Mouse (Mus musculus): ENCODE data around the gene Il2rb.

The Il2rb gene

GRCm38 (mm10) chr15:78447121-78447520, 48.0 kb downstream of the Il2rb start:
- POLR2A ChIA-PET, result interaction anchor here in 2 of 4 experiments (0.6 to 1.7 kb wide), 5 partner anchors 14 to 571 kb away, joined by 3 to 8 read pairs (median 6); partner anchors contain the start of genes Kctd17 (in 1 of the 2), Mpst (in 1 of the 2) and Tst (in 1 of the 2)
- CTCF ChIA-PET, result interaction anchor here (0.6 to 3.2 kb wide), 62 partner anchors 8 to 417 kb away, joined by 3 to 38 read pairs (median 5); partner anchors contain the start of genes Kctd17 (in 3 of the 4), Mpst (in 2 of the 4), Tst (in 2 of the 4) and C1qtnf6 (in 1 of the 4)

GRCm38 (mm10) chr15:78443857-78444256, 51.2 kb downstream of the Il2rb start:
- CTCF ChIA-PET, result interaction anchor here in 2 of 4 experiments (0.6 to 1.3 kb wide), 3 partner anchors 9 to 827 kb away, joined by 3 to 4 read pairs (median 3); no protein-coding TSS in a partner anchor
- POLR2A ChIA-PET, result interaction anchor here in 1 of 4 experiments (1.4 kb wide), 1 partner anchor 15 kb away, joined by 3 read pairs; the partner anchor contains the start of gene Kctd17

GRCm38 (mm10) chr15:78442231-78442630, 52.8 kb downstream of the Il2rb start:
- CTCF ChIA-PET, result interaction anchor here in 3 of 4 experiments (0.6 to 1.4 kb wide), 8 partner anchors 14 to 1697 kb away, joined by 3 to 5 read pairs (median 3); partner anchors contain the start of gene Kctd17 (in 1 of the 3)
- POLR2A ChIA-PET, result interaction anchor here in 2 of 4 experiments (0.5 to 1.7 kb wide), 6 partner anchors 13 to 525 kb away, joined by 3 to 4 read pairs (median 3); partner anchors contain the start of gene Kctd17 (in 2 of the 2)

DNA sequence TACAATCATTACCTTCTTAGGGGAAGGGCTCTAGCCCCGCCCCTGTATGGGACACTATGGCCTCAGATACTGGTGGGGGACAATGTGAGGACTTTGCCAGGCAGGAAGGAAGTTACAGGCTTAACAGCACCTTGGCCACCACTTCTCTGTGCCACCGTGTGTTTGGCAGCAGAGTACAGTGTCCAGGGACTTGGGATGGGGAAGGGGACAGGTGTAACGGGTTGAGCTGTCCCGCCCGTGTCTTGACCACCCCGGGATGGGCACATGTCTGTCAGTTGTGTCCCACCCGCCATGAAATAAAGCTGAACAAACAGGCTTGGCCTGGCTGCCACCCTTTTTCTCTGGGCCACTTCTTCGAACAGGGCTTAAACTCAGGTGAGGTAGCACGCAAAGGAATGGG, 56.1 kb downstream of the Il2rb start:
- CTCF ChIA-PET, result interaction anchor here in 3 of 4 experiments (1.0 to 2.6 kb wide), 5 partner anchors 8 to 140 kb away, joined by 3 to 18 read pairs (median 5); no protein-coding TSS in a partner anchor

DNA sequence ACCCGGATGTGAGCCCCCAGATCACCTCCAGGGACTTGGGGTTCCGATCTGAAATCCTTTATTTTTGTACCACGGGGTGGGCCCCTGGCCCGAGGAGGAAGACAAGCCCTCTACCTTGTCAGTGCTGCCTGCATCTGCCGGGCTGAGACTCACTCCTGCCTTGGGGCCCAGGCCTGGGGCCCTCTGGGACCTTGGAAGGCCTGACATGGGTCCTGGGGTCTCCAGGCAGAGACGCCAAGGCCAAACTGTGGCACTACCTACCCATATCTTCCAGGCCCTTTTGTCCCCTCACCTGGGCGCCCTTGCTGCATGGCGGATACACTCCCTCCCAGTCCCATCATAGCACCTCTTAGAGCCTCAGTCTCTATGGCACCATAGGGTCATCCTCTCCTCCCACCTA, 56.6 kb downstream of the Il2rb start:
- ChIA-PET POLR2A (interaction anchor here in 3 of 4 experiments (1.0 to 2.0 kb wide), 4 partner anchors 9 to 132 kb away, joined by 3 to 14 read pairs (median 4); partner anchors contain the start of genes Mpst (in 1 of the 3) and Tst (in 1 of the 3)), CTCF (interaction anchor here in 3 of 4 experiments (0.6 to 2.6 kb wide), 8 partner anchors 9 to 468 kb away, joined by 3 to 14 read pairs (median 6); partner anchors contain the start of gene Eif3d (in 1 of the 3))

More for the DNA sequence above, 56.1 kb downstream of the Il2rb start:
- POLR2A ChIA-PET, result interaction anchor here in 1 of 4 experiments (0.7 kb wide), 1 partner anchor 10 kb away, joined by 4 read pairs; the partner anchor contains the start of gene Kctd17

- ChIA-PET CTCF (interaction anchor here (0.6 to 4.3 kb wide), 18 partner anchors 9 to 1043 kb away, joined by 3 to 38 read pairs (median 5); partner anchors contain the start of genes Kctd17 (in 2 of the 4) and Eif3d (in 1 of the 4)), POLR2A (interaction anchor here in 3 of 4 experiments (0.7 to 2.0 kb wide), 7 partner anchors 9 to 467 kb away, joined by 3 to 14 read pairs (median 4); partner anchors contain the start of genes Mpst (in 2 of the 3), Eif3d (in 1 of the 3) and Tst (in 1 of the 3))
These were observed 57.1 kb downstream of the Il2rb start for GRCm38 (mm10) chr15:78438018-78438394.

DNA sequence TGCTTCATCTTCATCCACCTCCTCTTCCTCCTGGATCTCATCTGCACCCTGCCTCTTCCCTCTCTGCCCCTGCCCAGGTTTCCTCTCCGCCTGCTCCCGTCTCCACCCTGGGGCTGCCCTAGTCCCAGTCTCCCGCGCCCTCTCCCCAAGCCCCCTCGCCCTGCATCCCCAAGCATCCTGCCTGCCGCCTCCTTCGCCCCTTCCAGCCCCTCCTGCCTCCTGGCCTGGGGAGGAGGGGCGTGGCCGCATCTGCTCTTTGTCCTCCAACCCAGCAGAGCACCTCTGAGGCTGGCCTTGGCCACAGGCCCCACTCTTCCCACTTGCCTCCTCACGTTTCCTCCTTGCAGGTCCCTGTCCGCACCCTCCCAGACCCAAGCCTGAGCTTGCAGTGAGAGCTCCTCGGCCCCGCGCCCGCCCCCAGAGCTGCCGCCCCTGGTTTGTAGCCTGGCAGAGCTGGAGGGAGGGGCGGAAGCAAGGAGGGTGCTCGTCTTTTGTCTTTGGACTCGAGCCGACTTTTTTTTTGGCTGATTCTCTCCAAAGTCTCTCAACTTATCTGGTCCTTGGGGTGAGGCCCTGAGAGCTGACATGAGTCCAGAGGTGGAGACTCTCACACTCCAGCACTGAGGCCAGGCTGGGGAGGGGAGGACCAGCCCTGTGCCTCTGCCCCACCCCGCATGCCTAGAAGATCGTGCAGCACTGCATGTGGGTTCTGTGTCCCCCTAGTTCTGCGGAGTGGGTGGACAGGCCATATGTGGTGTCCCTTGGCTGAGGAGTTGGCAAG, 57.6 kb downstream of the Il2rb start:
- ChIA-PET CTCF (interaction anchor here (0.5 to 4.3 kb wide), 34 partner anchors 8 to 1044 kb away, joined by 3 to 38 read pairs (median 4); partner anchors contain the start of genes Kctd17 (in 2 of the 4), Eif3d (in 1 of the 4), Ift27 (in 1 of the 4) and Mpst (in 1 of the 4)), POLR2A (interaction anchor here (0.7 to 2.3 kb wide), 17 partner anchors 8 to 467 kb away, joined by 3 to 22 read pairs (median 3); partner anchors contain the start of genes Kctd17 (in 2 of the 4), Mpst (in 2 of the 4), Eif3d (in 1 of the 4) and Tst (in 1 of the 4))

DNA sequence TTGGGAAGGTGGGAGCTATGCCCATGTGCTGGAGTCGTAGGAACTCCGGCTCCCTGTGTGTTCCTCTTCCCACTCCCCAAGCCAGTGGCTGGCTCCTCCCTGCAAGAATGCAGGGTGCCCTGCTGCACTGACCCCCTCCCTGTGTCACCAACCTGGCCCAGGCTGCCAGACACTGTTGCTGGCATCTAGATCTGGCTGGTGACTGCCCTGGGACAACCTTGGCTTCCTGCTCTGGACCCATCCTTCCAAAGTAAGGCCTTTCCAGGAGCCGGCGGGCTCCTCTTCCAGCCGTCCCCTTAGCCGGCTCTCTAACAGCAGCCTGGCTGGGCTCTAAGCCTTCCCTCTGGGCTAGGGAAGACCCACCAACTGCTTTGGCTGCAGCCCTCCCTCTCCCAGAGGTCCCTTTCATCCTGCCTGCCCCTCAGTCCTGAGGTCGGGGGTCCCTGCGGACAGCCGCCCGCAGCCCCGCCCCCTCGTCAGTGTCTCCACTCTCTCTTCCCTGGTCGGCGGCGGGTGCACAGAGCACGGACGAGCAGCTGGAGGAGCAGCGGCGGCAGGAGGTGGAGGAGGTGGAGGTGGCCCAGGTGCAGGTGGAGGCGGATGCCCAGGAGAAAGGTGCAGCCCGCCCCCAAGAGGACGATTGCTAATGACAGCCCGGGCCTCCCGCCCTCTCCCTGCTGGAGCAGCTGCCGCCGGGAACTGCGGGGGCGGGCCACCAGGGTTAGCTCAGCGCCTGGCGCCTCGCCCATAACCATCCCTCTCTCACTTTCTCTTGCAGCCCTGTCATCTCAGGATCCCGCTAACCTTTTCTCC, 58.5 kb downstream of the Il2rb start:
- ChIA-PET POLR2A (interaction anchor here (0.5 to 2.3 kb wide), 22 partner anchors 7 to 312 kb away, joined by 3 to 22 read pairs (median 4); partner anchors contain the start of genes Kctd17 (in 2 of the 4), Mpst (in 2 of the 4) and Tst (in 1 of the 4)), CTCF (interaction anchor here (0.5 to 4.3 kb wide), 27 partner anchors 8 to 520 kb away, joined by 3 to 38 read pairs (median 4); partner anchors contain the start of genes Kctd17 (in 2 of the 4), Ift27 (in 1 of the 4), Mpst (in 1 of the 4) and Tex33 (in 1 of the 4))

GRCm38 (mm10) chr15:78435681-78436080, 59.4 kb downstream of the Il2rb start:
- CTCF ChIA-PET, result interaction anchor here (0.6 to 4.3 kb wide), 13 partner anchors 9 to 309 kb away, joined by 3 to 38 read pairs (median 4); no protein-coding TSS in a partner anchor
- POLR2A ChIA-PET, result interaction anchor here in 2 of 4 experiments (0.8 to 2.3 kb wide), 7 partner anchors 8 to 33 kb away, joined by 3 to 22 read pairs (median 4); partner anchors contain the start of genes Mpst (in 1 of the 2) and Tst (in 1 of the 2)

GRCm38 (mm10) chr15:78434896-78435520, 60.1 kb downstream of the Il2rb start:
- ChIA-PET POLR2A (interaction anchor here in 3 of 4 experiments (0.6 to 2.3 kb wide), 7 partner anchors 10 to 616 kb away, joined by 3 to 22 read pairs (median 4); partner anchors contain the start of genes Mpst (in 1 of the 3) and Tst (in 1 of the 3)), CTCF (interaction anchor here (0.6 to 4.3 kb wide), 13 partner anchors 9 to 442 kb away, joined by 3 to 38 read pairs (median 4); partner anchors contain the start of gene Gga1 (in 1 of the 4))

- CTCF ChIA-PET, result no interaction called here
- POLR2A ChIA-PET, result interaction anchor here in 2 of 4 experiments (0.5 to 2.0 kb wide), 3 partner anchors 9 to 496 kb away, joined by 3 to 12 read pairs (median 3); partner anchors contain the start of genes Mpst (in 1 of the 2) and Tst (in 1 of the 2)
These were observed 63.4 kb downstream of the Il2rb start for GRCm38 (mm10) chr15:78431541-78432121.

- ChIA-PET POLR2A (interaction anchor here in 2 of 4 experiments (0.9 to 2.0 kb wide), 2 partner anchors 25 kb away, joined by 3 to 12 read pairs; partner anchors contain the start of genes Mpst (in 2 of the 2) and Tst (in 2 of the 2)), CTCF (no interaction called here)
These were observed 64.2 kb downstream of the Il2rb start for GRCm38 (mm10) chr15:78430874-78431273.

GRCm38 (mm10) chr15:78429871-78430622, 65.0 kb downstream of the Il2rb start:
- CTCF ChIA-PET, result no interaction called here
- POLR2A ChIA-PET, result interaction anchor here in 3 of 4 experiments (0.9 to 3.0 kb wide), 4 partner anchors 8 to 24 kb away, joined by 3 to 20 read pairs (median 9); partner anchors contain the start of genes Mpst (in 2 of the 3) and Tst (in 2 of the 3)

Data from embryonic stem cell, embryonic (primary cell).